Mouse (Mus musculus): ENCODE measurements around the gene Ubap1l. TPM values are rescaled to one million over a fixed set of nuclear protein-coding genes. Genes with fewer than 3 reads are reported as not detected.
A peak's percentile ranks its signal among the peaks of the same experiment; 100 is the strongest.

The Ubap1l gene
- polyA plus RNA-seq, 1 experiment: 0.28 TPM

DNA sequence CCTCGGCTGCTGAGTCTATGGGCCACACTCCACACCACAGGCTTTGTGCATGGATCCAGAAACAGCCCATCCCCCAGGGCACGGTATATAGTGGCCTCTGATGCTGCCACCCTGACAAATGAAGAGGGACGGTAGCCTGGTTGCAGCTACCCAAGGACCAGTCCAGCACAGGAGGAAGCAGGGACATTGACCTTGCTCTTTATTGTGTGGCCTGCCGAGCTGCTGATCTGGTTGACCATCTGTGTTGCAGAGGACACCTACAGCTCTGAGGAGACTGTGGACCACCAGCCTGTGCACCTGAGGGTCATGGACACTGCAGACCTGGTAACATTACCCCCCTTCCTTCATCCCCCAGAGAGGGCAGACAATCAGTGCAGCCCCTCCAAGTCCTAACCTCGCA is 46.5 kb downstream of the Ubap1l start:
- H3K27me3 ChIP-seq (replicated peaks): peaks cover 60% of the 10 kb centered on the region
- no peaks in the 10 kb centered on the region for H3K36me3 ChIP-seq (replicated peaks; ENCODE audit: low read length)
- no peak for TF ChIP-seq FLI1 (IDR thresholded peaks at IDR 0.05; ENCODE audit: low read length)
- no peak for TF ChIP-seq GATA1 (IDR thresholded peaks at IDR 0.05; ENCODE audit: borderline replicate concordance, low read length)
- peak overlapping the region; percentile 1 for H3K4me3 ChIP-seq (replicated peaks)
- H3K4me1 ChIP-seq: peaks cover 8% of the 10 kb centered on the region
- H3K9me3 ChIP-seq: no peaks in the 10 kb centered on the region

GRCm38 (mm10) chr9:65407861-65408260 is 47.0 kb downstream of the Ubap1l start:
- peaks cover 60% of the 10 kb centered on the region for H3K27me3 ChIP-seq (replicated peaks)
- no peaks in the 10 kb centered on the region for H3K36me3 ChIP-seq (replicated peaks; ENCODE audit: low read length)
- H3K9me3 ChIP-seq: no peaks in the 10 kb centered on the region
- peaks cover 8% of the 10 kb centered on the region for H3K4me1 ChIP-seq
- no peak overlapping the region for H3K4me3 ChIP-seq (replicated peaks)
- TF ChIP-seq GATA1 (IDR thresholded peaks at IDR 0.05; ENCODE audit: borderline replicate concordance, low read length) (no peak), FLI1 (IDR thresholded peaks at IDR 0.05; ENCODE audit: low read length) (no peak)

- Histone ChIP-seq H3K27me3 (replicated peaks) (peaks cover 62% of the 10 kb centered on the region), H3K4me1 (peaks cover 8% of the 10 kb centered on the region), H3K36me3 (replicated peaks; ENCODE audit: low read length) (no peaks in the 10 kb centered on the region), H3K4me3 (replicated peaks) (no peak overlapping the region), H3K9me3 (no peaks in the 10 kb centered on the region)
- TF ChIP-seq GATA1 (IDR thresholded peaks at IDR 0.05; ENCODE audit: borderline replicate concordance, low read length) (no peak), FLI1 (IDR thresholded peaks at IDR 0.05; ENCODE audit: low read length) (no peak)
Measured at GRCm38 (mm10) chr9:65408871-65409295, 48.0 kb downstream of the Ubap1l start.

GRCm38 (mm10) chr9:65410378-65410777 is 49.5 kb downstream of the Ubap1l start:
- Histone ChIP-seq H3K4me1 (peaks cover 5% of the 10 kb centered on the region), H3K27me3 (replicated peaks) (peaks cover 69% of the 10 kb centered on the region), H3K4me3 (replicated peaks) (no peak overlapping the region), H3K36me3 (replicated peaks; ENCODE audit: low read length) (no peaks in the 10 kb centered on the region), H3K9me3 (no peaks in the 10 kb centered on the region)
- TF ChIP-seq GATA1 (IDR thresholded peaks at IDR 0.05; ENCODE audit: borderline replicate concordance, low read length) (no peak), FLI1 (IDR thresholded peaks at IDR 0.05; ENCODE audit: low read length) (no peak)

DNA sequence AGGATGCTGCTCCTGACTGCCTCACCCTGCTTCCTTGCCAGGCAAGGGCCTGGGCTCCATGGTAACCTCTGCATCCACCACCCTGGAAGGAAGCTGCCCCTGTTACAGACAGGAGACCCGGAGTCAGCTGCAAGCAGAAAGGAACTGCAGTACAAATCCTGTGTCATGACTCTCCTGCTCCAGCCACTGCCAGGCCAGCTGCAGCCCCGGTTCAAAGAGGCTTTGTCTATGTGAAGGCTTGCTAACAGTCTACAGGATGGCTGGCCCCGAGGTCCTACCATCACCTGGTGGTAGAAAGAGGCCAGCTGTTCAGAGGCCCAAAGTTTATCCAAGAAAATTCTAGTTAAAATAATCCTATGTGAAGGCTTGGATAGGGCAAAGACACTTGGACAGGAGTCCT is 50.5 kb downstream of the Ubap1l start:
- Histone ChIP-seq H3K36me3 (replicated peaks; ENCODE audit: low read length) (no peaks in the 10 kb centered on the region), H3K4me3 (replicated peaks) (no peak overlapping the region), H3K4me1 (peaks cover 5% of the 10 kb centered on the region), H3K27me3 (replicated peaks) (peaks cover 71% of the 10 kb centered on the region), H3K9me3 (no peaks in the 10 kb centered on the region)
- TF ChIP-seq GATA1 (IDR thresholded peaks at IDR 0.05; ENCODE audit: borderline replicate concordance, low read length): no peak
- no peak for TF ChIP-seq FLI1 (IDR thresholded peaks at IDR 0.05; ENCODE audit: low read length)

GRCm38 (mm10) chr9:65417738-65418137 is 56.9 kb downstream of the Ubap1l start:
- peaks cover 32% of the 10 kb centered on the region for H3K27me3 ChIP-seq (replicated peaks)
- H3K9me3 ChIP-seq: no peaks in the 10 kb centered on the region
- H3K36me3 ChIP-seq (replicated peaks; ENCODE audit: low read length): no peaks in the 10 kb centered on the region
- TF ChIP-seq GATA1 (IDR thresholded peaks at IDR 0.05; ENCODE audit: borderline replicate concordance, low read length): no peak
- no peak for TF ChIP-seq FLI1 (IDR thresholded peaks at IDR 0.05; ENCODE audit: low read length)
- peaks cover under 1% of the 10 kb centered on the region; the same call in 1 of the 2 replicates for H3K4me1 ChIP-seq
- no peak overlapping the region for H3K4me3 ChIP-seq (replicated peaks)

DNA sequence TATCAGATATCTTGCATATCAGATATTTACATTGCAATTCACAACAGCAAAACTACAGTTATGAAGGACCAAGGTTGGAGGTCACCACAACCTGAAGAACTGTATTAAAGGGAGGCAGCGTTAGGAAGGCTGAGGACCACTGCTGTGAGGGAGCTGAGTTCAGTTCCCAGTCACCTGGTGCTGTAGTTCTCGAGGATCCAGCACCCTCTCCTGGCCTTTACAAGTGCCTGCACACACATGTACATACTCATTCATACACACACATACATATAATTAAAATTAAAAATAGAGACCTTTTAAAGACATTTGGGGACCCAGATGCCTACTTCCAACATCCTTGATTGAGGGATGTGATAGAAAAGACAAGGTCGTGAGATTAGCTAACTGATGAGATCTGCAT is 58.8 kb downstream of the Ubap1l start:
- Histone ChIP-seq H3K36me3 (replicated peaks; ENCODE audit: low read length) (no peaks in the 10 kb centered on the region), H3K27me3 (replicated peaks) (peaks cover 19% of the 10 kb centered on the region), H3K4me3 (replicated peaks) (no peak overlapping the region), H3K9me3 (no peaks in the 10 kb centered on the region), H3K4me1 (peaks cover 15% of the 10 kb centered on the region)
- no peak for TF ChIP-seq GATA1 (IDR thresholded peaks at IDR 0.05; ENCODE audit: borderline replicate concordance, low read length)
- no peak for TF ChIP-seq FLI1 (IDR thresholded peaks at IDR 0.05; ENCODE audit: low read length)

- Histone ChIP-seq H3K4me1 (peaks cover 18% of the 10 kb centered on the region), H3K4me3 (replicated peaks) (peak within 1 kb of the TSS; percentile 38), H3K27me3 (replicated peaks) (peaks cover 11% of the 10 kb centered on the region), H3K36me3 (replicated peaks; ENCODE audit: low read length) (no peaks in the 10 kb centered on the region), H3K9me3 (no peaks in the 10 kb centered on the region)
- no peak for TF ChIP-seq FLI1 (IDR thresholded peaks at IDR 0.05; ENCODE audit: low read length)
- no peak for TF ChIP-seq GATA1 (IDR thresholded peaks at IDR 0.05; ENCODE audit: borderline replicate concordance, low read length)
Measured at GRCm38 (mm10) chr9:65422760-65423501, 62.1 kb downstream of the Ubap1l start, which contains the start of gene Slc51b. Slc51b (minus strand) TSS chr9:65422955.

GRCm38 (mm10) chr9:65424393-65424792 is 63.6 kb downstream of the Ubap1l start:
- H3K27me3 ChIP-seq (replicated peaks): peaks cover 11% of the 10 kb centered on the region
- no peak for TF ChIP-seq FLI1 (IDR thresholded peaks at IDR 0.05; ENCODE audit: low read length)
- no peak for TF ChIP-seq GATA1 (IDR thresholded peaks at IDR 0.05; ENCODE audit: borderline replicate concordance, low read length)
- H3K36me3 ChIP-seq (replicated peaks; ENCODE audit: low read length): no peaks in the 10 kb centered on the region
- no peak overlapping the region for H3K4me3 ChIP-seq (replicated peaks)
- peaks cover 18% of the 10 kb centered on the region for H3K4me1 ChIP-seq
- H3K9me3 ChIP-seq: no peaks in the 10 kb centered on the region

DNA sequence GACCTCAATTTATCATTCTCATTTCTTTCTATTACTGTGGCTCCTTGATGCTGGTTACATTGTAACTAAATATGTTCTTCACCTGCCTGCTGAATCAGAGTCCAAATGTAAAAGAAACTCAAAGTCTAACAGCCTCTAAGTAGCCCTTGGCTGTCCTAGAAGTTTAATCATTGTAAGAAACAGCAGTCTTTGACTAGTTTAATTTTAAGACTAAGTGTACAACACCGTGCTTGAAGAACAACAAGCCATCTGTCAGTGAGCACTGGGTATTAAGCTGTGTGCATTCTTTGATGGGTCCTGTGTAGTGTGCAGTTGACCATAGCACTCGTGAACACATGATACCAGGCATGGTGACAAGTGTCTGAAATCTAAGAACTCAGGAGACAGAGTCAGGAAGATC is 66.7 kb downstream of the Ubap1l start:
- H3K27me3 ChIP-seq (replicated peaks): peaks cover 6% of the 10 kb centered on the region
- H3K36me3 ChIP-seq (replicated peaks; ENCODE audit: low read length): no peaks in the 10 kb centered on the region
- TF ChIP-seq GATA1 (IDR thresholded peaks at IDR 0.05; ENCODE audit: borderline replicate concordance, low read length) (no peak), FLI1 (IDR thresholded peaks at IDR 0.05; ENCODE audit: low read length) (no peak)
- no peaks in the 10 kb centered on the region for H3K9me3 ChIP-seq
- H3K4me1 ChIP-seq: peaks cover 18% of the 10 kb centered on the region
- H3K4me3 ChIP-seq (replicated peaks): no peak overlapping the region

Data from megakaryocyte, embryonic 14.5 days (primary cell).